Mouse (Mus musculus): ENCODE measurements at regions not wholly inside any gene's neighbourhood (a gene's known extent, or its start where the extent isn't known, plus 50 kb on each side); places are given as distances from the start of the nearest gene placed in this dataset.

DNA sequence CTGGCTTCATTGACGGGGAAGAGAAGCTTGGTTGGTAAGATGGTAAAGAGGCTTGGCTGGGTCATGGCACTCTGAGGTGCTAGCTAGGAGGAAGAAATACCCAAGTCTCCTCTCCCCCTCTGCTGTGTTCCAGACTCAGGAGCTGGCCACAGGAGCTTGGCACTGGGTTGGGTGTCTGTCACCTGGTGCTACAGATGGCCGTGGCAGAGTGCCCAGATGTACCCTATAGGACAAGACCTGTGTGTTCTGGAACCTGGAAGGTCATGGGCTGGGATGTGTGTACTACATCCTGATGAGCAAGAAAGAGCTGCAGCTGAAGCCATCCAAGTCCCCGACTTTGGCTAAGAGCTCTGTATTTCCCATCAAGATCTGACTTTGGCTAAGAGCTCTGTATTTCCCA is 72.4 kb downstream of the Nupl2 start:
- DNase-seq: no peak
- intact Hi-C loops (cut with DNase I; ENCODE audit: low total_unique reads): no loop called here

DNA sequence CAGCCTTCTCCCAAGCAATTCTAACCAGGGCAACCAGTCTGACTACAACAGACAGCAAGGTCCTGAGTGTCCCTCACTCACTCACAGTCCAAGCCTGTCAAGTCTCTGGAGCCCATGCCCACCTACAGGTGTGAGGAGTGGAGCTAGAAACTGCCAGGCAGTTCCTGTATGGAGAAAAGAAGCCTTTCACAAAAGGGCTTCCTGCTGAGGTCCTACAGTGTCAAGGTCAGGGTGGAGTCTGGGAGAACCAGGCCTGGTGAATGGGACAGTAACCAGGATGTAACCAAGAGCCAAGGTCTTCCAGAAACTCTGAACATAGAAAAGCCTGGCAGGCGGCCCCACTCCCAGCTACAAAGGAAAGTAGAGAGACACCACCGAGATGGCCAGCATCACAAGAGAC is 74.2 kb downstream of the Nupl2 start:
- intact Hi-C loops (cut with DNase I; ENCODE audit: low total_unique reads): no loop called here
- no peak for DNase-seq

DNA sequence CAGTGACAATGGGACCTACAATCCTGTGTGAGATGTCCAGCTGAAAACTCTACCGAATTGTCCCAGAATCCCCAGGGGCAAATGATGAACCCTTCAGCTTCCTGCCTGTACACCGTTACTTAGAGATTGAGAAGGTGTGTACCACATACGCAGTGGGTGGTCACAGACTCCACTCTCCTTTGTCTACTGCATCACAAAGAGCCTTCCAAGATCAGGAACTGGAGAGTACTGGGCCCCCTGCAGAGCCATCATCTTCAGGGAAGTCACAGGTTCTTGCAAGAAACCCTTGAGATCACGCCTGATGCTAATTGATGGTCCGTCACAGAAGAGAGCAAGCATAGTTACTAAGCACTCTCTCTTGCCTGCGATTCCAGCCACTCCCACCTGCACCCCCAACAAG is 79.4 kb downstream of the Nupl2 start:
- intact Hi-C loops (cut with DNase I; ENCODE audit: low total_unique reads): no loop called here
- no peak for DNase-seq

GRCm38 (mm10) chr5:24255421-24255820 is 90.7 kb downstream of the Nupl2 start:
- intact Hi-C loops (cut with DNase I; ENCODE audit: low total_unique reads): no loop called here
- no peak for DNase-seq

GRCm38 (mm10) chr5:24261098-24261497 is 90.3 kb downstream of the Kcnh2 start:
- DNase-seq: peak; percentile 70
- intact Hi-C loops (cut with DNase I; ENCODE audit: low total_unique reads): no loop called here

GRCm38 (mm10) chr5:24262146-24262545 is 89.3 kb downstream of the Kcnh2 start:
- DNase-seq: no peak
- intact Hi-C loops (cut with DNase I; ENCODE audit: low total_unique reads): no loop called here

GRCm38 (mm10) chr5:24264151-24264550 is 87.3 kb downstream of the Kcnh2 start:
- intact Hi-C loops (cut with DNase I; ENCODE audit: low total_unique reads): no loop called here
- no peak for DNase-seq

GRCm38 (mm10) chr5:24265431-24265830 is 86.0 kb downstream of the Kcnh2 start:
- intact Hi-C loops (cut with DNase I; ENCODE audit: low total_unique reads): loop anchor here (5.0 kb wide), 2 partner anchors 37 to 92 kb away; no protein-coding TSS in a partner anchor
- DNase-seq: no peak

GRCm38 (mm10) chr5:24266344-24267295 is 84.8 kb downstream of the Kcnh2 start:
- DNase-seq: peak; percentile 74
- intact Hi-C loops (cut with DNase I; ENCODE audit: low total_unique reads): loop anchor here (5.0 kb wide), 2 partner anchors 36 to 91 kb away; no protein-coding TSS in a partner anchor

All from gastrocnemius, postnatal 14 days (tissue).